Mouse (Mus musculus): ENCODE measurements around the gene Sla2. TPM values are rescaled to one million over a fixed set of nuclear protein-coding genes. Genes with fewer than 3 reads are reported as not detected.
A peak's percentile ranks its signal among the peaks of the same experiment; 100 is the strongest.
"Not testable (repeated sequence)": the region's sequence is repeated elsewhere in the genome, so short reads cannot be mapped to it uniquely, and the experiment has no call there.

The Sla2 gene
- polyA plus RNA-seq, 1 experiment from 2014 or later, result 0.49 TPM

- TF ChIP-seq CTCF (IDR thresholded peaks at IDR 0.05), result no peak
- TF ChIP-seq EP300 (IDR thresholded peaks at IDR 0.05), result no peak
- WGBS, result 91% methylated on average over 6 of the region's 6 CpGs
- Histone ChIP-seq H3K9me3 (ENCODE audit: low read length) (no peaks in the 10 kb centered on the region), H3K9ac (replicated peaks; ENCODE audit: low read depth) (no peak overlapping the region), H3K27ac (ENCODE audit: low read length) (no peak overlapping the region), H3K36me3 (ENCODE audit: insufficient read depth, low read length) (no peaks in the 10 kb centered on the region), H3K4me2 (replicated peaks; ENCODE audit: low read depth, low read length) (no peak overlapping the region), H3K27me3 (replicated peaks; ENCODE audit: insufficient read depth, low read length) (no peaks in the 10 kb centered on the region), H3K4me3 (ENCODE audit: low read depth, low read length) (no peak overlapping the region), H3K4me1 (ENCODE audit: insufficient read depth, low read depth, low read length) (no peaks in the 10 kb centered on the region)
- DNase-seq (ENCODE audit: low spot score) (no peak), ATAC-seq (no peak)
These were observed 40.7 kb upstream of the Sla2 start for GRCm38 (mm10) chr2:156927663-156928062.

- not testable (repeated sequence) for H3K4me2 ChIP-seq (replicated peaks; ENCODE audit: low read depth, low read length); H3K4me1 ChIP-seq (ENCODE audit: insufficient read depth, low read depth, low read length); H3K9me3 ChIP-seq (ENCODE audit: low read length); H3K36me3 ChIP-seq (ENCODE audit: insufficient read depth, low read length); H3K9ac ChIP-seq (replicated peaks; ENCODE audit: low read depth); DNase-seq (ENCODE audit: low spot score); H3K27me3 ChIP-seq (replicated peaks; ENCODE audit: insufficient read depth, low read length); H3K4me3 ChIP-seq (ENCODE audit: low read depth, low read length); H3K27ac ChIP-seq (ENCODE audit: low read length); ATAC-seq
- 58% methylated on average over 3 of the region's 3 CpGs for WGBS
These were observed 38.6 kb upstream of the Sla2 start for GRCm38 (mm10) chr2:156925611-156926010.

GRCm38 (mm10) chr2:156925075-156925474 lies 38.1 kb upstream of the Sla2 start:
- 92% methylated on average over 4 of the region's 4 CpGs for WGBS
- H3K9me3 ChIP-seq (ENCODE audit: low read length); H3K4me2 ChIP-seq (replicated peaks; ENCODE audit: low read depth, low read length); DNase-seq (ENCODE audit: low spot score); H3K4me1 ChIP-seq (ENCODE audit: insufficient read depth, low read depth, low read length); H3K27ac ChIP-seq (ENCODE audit: low read length); H3K9ac ChIP-seq (replicated peaks; ENCODE audit: low read depth); H3K4me3 ChIP-seq (ENCODE audit: low read depth, low read length); H3K27me3 ChIP-seq (replicated peaks; ENCODE audit: insufficient read depth, low read length); ATAC-seq; H3K36me3 ChIP-seq (ENCODE audit: insufficient read depth, low read length): not testable (repeated sequence)

- H3K9me3 ChIP-seq (ENCODE audit: low read length), result no peaks in the 10 kb centered on the region
- H3K27ac ChIP-seq (ENCODE audit: low read length), result no peak overlapping the region
- ATAC-seq, result no peak
- no peaks in the 10 kb centered on the region for H3K4me1 ChIP-seq (ENCODE audit: insufficient read depth, low read depth, low read length)
- no peaks in the 10 kb centered on the region for H3K27me3 ChIP-seq (replicated peaks; ENCODE audit: insufficient read depth, low read length)
- DNase-seq (ENCODE audit: low spot score), result peak; percentile 41
- no peak overlapping the region for H3K9ac ChIP-seq (replicated peaks; ENCODE audit: low read depth)
- 17% methylated on average over 3 of the region's 3 CpGs for WGBS
- no peak overlapping the region for H3K4me3 ChIP-seq (ENCODE audit: low read depth, low read length)
- no peaks in the 10 kb centered on the region for H3K36me3 ChIP-seq (ENCODE audit: insufficient read depth, low read length)
- no peak overlapping the region for H3K4me2 ChIP-seq (replicated peaks; ENCODE audit: low read depth, low read length)
- no peak for TF ChIP-seq CTCF (IDR thresholded peaks at IDR 0.05)
- TF ChIP-seq EP300 (IDR thresholded peaks at IDR 0.05), result peak; percentile 21; the same call in 1 of the 2 replicates
These were observed 37.4 kb upstream of the Sla2 start for GRCm38 (mm10) chr2:156924210-156924898.

GRCm38 (mm10) chr2:156923057-156923456 lies 36.1 kb upstream of the Sla2 start:
- no peak overlapping the region for H3K9ac ChIP-seq (replicated peaks; ENCODE audit: low read depth)
- no peaks in the 10 kb centered on the region for H3K4me1 ChIP-seq (ENCODE audit: insufficient read depth, low read depth, low read length)
- H3K4me2 ChIP-seq (replicated peaks; ENCODE audit: low read depth, low read length), result no peak overlapping the region
- TF ChIP-seq CTCF (IDR thresholded peaks at IDR 0.05) (no peak), EP300 (IDR thresholded peaks at IDR 0.05) (no peak)
- no peaks in the 10 kb centered on the region for H3K27me3 ChIP-seq (replicated peaks; ENCODE audit: insufficient read depth, low read length)
- H3K4me3 ChIP-seq (ENCODE audit: low read depth, low read length), result no peak overlapping the region
- 81% methylated on average over 5 of the region's 5 CpGs for WGBS
- ATAC-seq, result no peak
- H3K36me3 ChIP-seq (ENCODE audit: insufficient read depth, low read length), result no peaks in the 10 kb centered on the region
- no peaks in the 10 kb centered on the region for H3K9me3 ChIP-seq (ENCODE audit: low read length)
- no peak overlapping the region for H3K27ac ChIP-seq (ENCODE audit: low read length)
- no peak for DNase-seq (ENCODE audit: low spot score)

GRCm38 (mm10) chr2:156919796-156920195 lies 32.8 kb upstream of the Sla2 start:
- Histone ChIP-seq H3K27me3 (replicated peaks; ENCODE audit: insufficient read depth, low read length) (no peaks in the 10 kb centered on the region), H3K36me3 (ENCODE audit: insufficient read depth, low read length) (no peaks in the 10 kb centered on the region), H3K9me3 (ENCODE audit: low read length) (no peaks in the 10 kb centered on the region), H3K4me3 (ENCODE audit: low read depth, low read length) (no peak overlapping the region), H3K27ac (ENCODE audit: low read length) (no peak overlapping the region), H3K4me2 (replicated peaks; ENCODE audit: low read depth, low read length) (no peak overlapping the region), H3K9ac (replicated peaks; ENCODE audit: low read depth) (no peak overlapping the region), H3K4me1 (ENCODE audit: insufficient read depth, low read depth, low read length) (no peaks in the 10 kb centered on the region)
- ATAC-seq, result no peak
- no peak for DNase-seq (ENCODE audit: low spot score)
- no peak for TF ChIP-seq EP300 (IDR thresholded peaks at IDR 0.05)
- WGBS, result 36% methylated on average over 2 of the region's 2 CpGs

GRCm38 (mm10) chr2:156919191-156919590 lies 32.2 kb upstream of the Sla2 start:
- H3K27ac ChIP-seq (ENCODE audit: low read length); DNase-seq (ENCODE audit: low spot score); H3K4me2 ChIP-seq (replicated peaks; ENCODE audit: low read depth, low read length); H3K4me3 ChIP-seq (ENCODE audit: low read depth, low read length); ATAC-seq; H3K4me1 ChIP-seq (ENCODE audit: insufficient read depth, low read depth, low read length); H3K27me3 ChIP-seq (replicated peaks; ENCODE audit: insufficient read depth, low read length); H3K36me3 ChIP-seq (ENCODE audit: insufficient read depth, low read length); H3K9me3 ChIP-seq (ENCODE audit: low read length); H3K9ac ChIP-seq (replicated peaks; ENCODE audit: low read depth): not testable (repeated sequence)
- WGBS, result 87% methylated on average over 11 of the region's 11 CpGs

Measured in lung, postnatal 0 days (tissue).